Mouse (Mus musculus): ENCODE measurements around the gene Nod2.
A peak's percentile ranks its signal among the peaks of the same experiment; 100 is the strongest.

Gene Nod2

DNA sequence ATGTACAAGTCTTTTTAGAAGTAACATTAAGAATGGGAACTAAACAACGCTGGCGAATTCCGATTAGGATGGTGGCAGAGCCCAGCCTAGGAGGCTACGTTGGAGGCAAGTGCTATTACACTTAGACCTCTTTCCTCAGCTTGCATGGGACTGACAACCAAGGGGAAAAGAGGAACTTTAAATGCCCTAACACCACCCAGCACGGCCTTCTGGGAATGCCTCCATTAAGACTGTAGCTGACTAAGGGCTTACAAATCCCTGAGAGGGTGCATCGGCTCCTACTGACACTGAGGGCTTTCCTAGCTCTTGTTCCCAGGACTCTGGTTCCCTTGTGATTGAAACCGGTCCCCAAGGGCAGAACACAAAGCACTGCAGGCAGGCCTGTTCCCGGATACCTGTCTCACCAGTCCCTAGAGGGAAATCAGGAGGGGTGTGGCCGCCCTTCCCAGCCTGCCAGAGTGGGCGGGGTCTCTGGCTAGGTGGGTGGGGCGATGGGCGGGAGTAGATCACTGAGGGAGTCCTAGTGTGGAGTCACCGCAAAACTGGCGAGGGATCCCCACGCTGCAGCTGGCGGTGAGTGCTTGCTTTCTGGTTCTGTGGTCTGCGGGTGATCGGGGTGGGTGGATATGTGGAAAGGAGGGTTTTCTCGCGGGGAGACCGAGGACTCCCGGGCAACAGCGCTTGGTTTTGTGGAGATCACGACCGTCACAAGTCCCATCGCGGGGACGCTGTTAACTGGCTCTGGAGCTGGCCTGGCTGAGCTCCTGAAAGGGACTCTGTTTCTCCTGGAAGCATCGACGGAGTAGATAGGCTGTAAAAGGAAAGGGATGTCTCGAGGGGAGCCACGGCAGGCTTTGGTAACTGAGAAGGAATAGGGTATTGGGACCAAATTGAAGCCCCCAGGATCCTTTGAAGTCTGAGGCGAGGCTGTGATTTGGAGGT is at the start of gene Nod2:
Gene Nod2, plus strand, starts transcription at position 479 of the 942 bp plus-strand sequence.
- peak; percentile 89 for DNase-seq (ENCODE audit: extremely low read depth, insufficient read length, low spot score)

DNA sequence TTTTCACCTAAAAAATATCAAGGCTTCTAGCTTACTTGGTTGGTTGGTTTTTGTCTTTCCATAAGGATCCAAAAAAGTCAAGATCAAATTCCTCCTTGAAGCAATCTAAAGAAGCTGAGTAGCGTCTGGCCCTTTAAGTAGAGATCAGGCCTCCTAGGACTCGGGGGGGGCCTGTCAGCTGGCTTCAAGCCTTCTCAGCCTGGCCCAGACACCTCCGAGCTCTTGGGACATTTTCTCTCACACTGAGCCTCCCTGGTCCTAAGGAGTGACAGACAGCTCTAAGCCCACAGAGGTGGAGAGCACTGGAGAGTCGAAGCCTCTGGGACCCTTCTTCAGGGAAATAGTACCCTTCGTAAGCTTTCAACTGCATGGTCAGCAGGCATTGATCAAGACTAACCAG is 48.5 kb upstream of the Nod2 start:
- DNase-seq (ENCODE audit: extremely low read depth, insufficient read length, low spot score) = no peak

DNA sequence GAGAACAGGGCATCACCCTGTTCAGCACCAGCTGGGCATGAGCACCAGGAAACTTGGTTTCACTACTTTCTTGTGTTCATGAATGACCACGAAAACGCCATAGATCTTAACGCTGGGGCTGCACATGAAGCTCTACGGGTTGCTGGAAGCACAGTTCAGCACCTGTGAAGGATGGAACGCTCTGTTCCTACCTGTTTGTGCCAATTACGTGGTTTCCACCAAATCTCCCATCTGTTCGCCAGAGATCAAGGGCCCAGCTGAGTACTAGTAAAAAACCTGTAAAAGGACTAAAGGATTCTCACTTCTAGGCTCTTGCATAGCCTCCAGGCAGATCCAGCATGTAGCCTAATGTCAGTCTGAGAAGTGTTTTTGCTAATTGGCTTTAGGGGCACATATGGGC is 47.6 kb upstream of the Nod2 start:
- DNase-seq (ENCODE audit: extremely low read depth, insufficient read length, low spot score) = no peak

DNA sequence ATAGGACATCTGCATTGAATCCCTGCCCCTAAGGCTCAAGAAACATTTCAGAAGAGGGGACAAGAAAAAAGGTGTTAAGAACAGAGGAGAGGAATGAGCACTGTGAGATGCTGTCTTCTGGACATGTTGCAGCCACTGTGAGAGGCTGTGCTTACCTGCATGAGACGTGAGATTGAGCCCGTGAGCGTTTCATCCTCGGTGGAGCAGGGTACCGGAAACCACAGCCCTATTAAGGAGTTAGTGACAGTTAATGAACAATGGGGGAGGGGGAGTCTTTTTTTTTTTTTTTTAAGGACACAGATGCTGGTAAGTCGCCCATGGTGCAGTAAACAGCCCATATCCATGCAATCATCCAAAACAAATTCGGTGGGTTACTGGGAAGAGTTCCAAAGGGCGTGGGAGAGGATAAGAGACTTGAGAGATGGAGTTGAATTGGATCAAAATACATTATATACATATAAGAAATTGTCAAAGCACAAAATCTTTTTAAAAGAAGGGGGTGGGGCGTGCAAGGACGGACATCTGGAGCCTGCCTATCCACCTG is 43.6 kb upstream of the Nod2 start:
- no peak for DNase-seq (ENCODE audit: extremely low read depth, insufficient read length, low spot score)

DNA sequence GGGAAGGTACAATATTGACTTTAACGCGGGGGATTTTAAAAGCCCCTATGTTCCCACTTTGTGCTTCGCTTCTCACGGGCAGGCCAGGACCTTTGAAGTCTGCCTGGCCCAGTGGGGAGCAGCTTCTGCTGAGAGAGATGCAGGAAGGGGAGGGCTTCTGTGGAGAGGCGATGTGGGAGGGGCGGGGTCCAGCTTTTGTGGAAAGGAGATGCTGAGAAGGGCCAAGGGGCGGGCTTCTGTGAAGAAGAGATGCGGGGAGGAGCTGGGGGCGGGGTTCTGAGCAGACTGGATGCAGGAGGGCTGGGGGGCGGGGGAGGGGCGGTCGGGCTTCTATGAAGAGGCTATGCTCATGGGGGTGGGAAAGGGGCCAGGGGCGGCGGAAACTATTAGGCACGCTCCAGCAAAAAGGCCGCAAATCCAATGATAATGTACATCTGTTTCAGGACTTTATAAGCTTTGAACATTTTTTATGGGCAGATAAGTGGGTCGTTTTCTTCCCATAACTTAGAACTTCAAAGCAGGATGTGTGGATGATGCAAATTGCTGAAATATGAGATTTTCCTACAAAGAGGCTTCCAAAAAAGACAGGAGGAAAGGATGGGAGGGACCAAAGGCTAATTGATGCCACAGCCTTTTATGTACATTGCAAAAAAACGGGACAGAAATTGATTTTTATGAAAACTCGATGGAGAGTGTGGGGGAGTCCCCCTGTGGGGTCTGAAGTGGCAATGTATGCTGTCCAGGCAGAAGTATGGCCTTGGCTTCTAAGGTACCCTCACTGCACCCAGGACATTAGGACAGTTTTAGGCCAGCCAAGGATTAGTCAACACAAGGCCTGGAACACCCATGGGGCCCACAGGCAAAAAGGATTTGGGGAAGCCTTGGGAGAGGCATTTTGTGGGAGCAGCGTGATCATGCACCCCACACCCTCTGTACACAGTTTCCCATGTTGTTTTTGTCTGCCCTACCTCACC is 42.8 kb upstream of the Nod2 start:
- no peak for DNase-seq (ENCODE audit: extremely low read depth, insufficient read length, low spot score)

DNA sequence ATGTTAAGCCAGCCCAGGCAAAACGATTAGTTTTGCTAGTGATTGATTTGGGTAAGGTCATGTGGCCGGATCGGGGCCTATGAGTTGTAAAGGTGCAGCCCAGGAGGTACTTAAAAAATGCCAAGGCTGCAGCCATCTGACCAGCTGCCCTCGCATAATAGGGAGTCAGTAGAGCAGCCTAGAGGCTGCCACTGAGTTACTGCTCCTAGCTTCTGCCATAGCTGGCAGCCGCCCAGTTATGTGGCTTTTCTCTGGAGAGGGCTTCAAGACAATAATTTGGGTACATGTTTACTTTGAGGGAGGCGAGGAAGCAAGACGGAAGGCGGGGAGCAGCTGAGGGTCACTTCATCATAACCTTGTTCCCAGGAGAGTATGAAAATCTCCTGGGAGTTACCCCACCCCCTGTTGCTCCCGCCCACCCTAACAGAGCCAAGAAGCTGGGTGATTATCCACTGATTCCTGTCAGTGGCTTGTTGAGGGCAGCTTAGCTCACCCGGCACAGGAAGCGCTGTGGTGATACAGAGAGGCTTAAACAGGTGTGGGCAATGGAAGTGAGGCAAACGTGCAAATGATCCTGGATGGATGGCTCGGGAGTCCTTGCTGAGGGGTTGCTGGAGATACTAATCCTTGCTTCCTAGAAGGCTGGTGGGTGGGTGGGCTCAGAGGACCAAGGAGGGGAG is 41.6 kb upstream of the Nod2 start:
- DNase-seq (ENCODE audit: extremely low read depth, insufficient read length, low spot score) = peak; percentile 28

DNA sequence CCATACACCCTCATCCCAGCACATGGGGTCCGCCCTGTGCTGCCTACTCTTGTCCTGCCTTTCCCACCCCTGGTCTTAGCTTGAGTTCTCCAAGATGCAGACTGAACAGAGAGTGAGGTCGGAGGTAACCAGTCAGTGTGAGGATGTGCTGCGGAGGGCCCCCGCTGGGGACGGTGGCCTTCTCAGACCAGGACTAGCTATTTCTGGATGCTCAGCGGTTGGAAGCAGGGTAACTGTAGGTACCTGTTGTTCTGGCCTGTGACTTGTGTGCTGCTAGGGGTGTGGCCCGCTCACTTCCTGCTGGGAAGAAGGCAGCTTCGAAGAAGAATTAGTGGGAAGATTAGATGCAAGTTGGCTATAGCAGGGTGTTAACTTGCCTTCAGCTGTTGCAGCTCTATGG is 38.1 kb upstream of the Nod2 start:
- DNase-seq (ENCODE audit: extremely low read depth, insufficient read length, low spot score) = no peak

DNA sequence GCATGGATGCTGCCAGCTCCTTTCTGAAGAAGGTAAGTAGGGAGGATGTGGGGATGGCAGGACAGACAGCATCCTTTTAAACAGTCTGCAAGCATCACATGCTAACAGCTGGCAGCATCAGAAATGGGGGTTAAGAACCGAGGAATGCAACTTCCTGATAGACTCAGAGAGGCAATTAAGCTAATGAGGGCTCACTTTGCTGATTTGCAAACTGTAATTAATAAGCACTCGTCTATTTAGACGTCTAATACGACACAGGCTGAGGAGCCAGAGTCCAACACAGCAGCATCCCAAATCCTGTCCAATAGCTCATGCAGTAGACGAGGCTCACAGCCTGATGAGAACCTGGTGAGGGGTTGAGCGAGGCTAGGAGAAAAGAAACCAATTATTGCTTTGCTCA is 36.8 kb upstream of the Nod2 start:
- no peak for DNase-seq (ENCODE audit: extremely low read depth, insufficient read length, low spot score)

DNA sequence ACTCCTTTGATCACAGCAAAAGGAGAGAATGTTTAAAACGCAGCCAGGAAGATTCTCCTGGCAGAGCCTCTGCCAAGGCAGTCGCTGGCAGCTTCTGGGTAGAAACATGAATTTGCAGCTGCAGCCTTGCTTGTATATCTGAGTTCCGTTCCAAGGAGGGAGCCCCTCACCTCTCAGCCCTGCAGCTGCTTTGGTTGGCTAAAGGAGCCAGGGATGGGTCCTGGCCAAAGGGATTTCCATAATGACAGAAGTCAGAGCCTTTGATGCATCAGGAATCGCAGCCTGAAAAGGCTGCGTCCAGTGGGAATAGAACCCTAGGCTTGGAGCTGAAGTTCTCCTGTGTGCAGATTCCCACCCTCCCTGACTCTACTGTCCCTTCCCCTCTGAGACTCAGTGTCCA is 32.1 kb upstream of the Nod2 start:
- DNase-seq (ENCODE audit: extremely low read depth, insufficient read length, low spot score) = no peak

DNA sequence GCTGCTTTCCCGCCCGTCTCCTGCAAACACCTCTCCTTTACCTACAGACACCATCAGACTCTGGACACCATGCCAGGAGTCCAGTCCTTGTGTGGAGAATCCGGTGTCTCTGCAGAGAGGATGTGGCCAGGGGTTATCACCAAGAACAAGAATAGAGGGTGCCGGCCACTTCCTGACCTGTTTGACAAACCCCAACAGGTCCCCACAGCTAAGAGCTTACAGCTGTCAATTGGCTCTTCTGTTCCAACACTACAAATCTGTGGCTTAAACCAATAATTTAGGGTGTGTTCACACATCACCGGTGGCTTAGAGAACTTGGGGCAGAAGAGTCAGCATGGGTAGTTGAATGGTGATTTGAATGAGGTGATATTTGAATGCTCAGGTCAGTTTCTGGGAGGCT is 28.5 kb upstream of the Nod2 start:
- DNase-seq (ENCODE audit: extremely low read depth, insufficient read length, low spot score) = no peak

DNA sequence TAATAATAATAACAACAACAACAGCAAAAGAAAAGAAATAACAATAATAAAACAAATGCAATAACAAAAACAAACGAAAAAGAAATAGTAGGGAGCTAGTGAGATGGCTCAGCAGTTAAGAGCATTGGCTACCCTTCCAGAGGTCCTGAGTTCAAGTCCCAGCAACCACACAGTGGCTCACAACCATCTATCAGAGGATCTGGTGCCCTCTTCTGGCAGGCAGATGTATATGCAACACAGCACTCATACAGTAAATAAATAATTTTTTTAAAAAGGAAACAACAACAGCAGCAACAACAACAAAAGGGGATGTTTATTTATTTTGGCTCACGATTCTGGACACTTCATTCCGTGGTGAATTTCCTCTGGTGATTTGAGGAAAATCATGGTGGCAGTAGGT is 27.6 kb upstream of the Nod2 start:
- DNase-seq (ENCODE audit: extremely low read depth, insufficient read length, low spot score) = no peak

DNA sequence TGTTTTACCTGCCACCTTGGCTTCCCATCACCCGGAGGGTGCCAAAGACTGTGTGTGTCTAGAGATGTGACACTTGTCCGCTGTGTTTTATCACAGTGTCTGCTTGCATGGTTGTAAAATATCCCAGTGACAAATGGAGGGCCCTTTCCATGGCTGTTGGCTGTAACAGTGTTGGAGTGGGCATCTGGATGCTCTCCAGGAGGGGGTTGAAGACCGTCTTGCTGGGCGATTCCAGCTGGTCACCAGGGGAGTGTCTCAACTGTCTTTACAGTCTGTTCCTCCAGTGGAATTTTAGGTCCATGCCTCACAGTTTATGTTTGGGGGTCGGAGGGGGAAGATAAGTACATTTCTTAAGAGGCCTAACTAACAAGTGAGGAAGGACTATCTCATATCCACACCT is 26.2 kb upstream of the Nod2 start:
- no peak for DNase-seq (ENCODE audit: extremely low read depth, insufficient read length, low spot score)

DNA sequence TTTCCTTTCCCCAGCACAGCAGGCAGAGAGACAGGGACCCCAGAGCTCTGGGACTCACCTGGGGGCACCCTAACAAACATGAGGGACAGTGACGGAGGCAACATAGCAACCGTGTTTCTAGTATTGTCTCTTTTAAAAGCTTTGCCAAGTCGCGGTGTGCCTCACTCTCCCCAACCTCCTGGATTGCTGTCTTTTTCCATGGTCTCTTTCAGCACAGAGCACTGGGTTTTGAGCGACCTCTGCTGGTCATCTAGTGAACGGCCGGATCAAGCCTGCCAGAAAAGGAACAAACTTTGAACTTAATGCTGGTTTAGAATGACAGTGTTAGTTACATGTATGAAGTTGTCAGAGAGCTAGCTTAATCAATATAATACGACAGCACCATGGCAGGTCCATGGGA is 25.7 kb upstream of the Nod2 start:
- no peak for DNase-seq (ENCODE audit: extremely low read depth, insufficient read length, low spot score)

DNA sequence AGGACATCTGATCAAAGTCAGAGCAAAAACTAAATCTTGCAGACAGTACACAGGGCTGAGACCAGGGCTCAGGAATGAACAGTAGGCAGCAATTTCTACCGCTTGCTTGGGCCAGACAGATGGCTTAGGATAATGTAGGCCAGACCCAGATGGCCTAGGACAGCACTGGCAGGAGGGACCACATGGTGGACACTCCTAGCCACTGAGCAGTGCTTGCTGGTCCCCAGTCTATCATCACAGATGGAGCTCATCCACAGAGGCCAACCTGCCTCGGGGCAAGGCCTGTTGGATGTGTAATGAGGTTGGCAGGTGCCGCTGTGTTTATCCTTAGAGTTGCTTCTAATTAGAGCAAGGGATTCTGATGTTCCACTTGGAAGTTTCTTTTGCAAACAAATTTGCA is 23.8 kb upstream of the Nod2 start:
- no peak for DNase-seq (ENCODE audit: extremely low read depth, insufficient read length, low spot score)

DNA sequence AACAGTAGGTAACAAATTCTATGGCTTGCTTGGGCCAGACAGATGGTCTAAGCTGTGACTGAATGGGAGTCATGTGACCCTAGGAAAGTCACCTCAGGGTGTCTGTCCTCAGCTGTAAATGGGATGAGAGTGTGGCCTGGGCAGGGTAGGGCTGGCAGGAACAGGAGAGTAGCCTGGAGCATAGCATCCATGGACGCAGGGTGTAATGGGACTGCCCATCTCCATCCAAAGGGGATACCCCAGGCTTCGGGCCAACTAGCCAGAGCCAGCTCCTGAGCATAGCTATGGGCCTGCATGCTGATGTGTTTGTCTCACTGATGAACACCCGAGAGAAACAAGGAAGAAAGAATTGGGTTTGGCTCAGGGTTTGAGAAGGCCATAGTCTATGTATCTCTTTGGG is 22.8 kb upstream of the Nod2 start:
- DNase-seq (ENCODE audit: extremely low read depth, insufficient read length, low spot score) = no peak

DNA sequence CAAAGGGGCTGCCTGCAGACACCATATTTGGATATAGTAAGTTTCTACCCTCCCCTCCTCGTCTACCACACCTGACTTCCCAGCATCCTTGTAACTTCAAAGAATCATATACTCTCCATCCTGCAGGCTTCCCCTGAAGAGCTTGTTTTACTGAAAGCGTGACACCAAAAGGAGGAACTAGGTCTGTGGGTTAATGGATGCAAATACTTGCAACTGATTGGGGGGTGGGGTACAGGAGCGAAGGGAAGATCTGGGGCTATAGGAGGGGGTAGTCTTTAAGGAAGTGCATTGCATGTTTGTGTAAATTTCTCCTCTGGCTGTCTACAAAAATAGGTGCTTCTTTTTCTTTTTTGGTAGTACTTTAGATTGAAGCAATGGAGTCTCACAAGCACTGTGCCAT is 20.7 kb upstream of the Nod2 start:
- no peak for DNase-seq (ENCODE audit: extremely low read depth, insufficient read length, low spot score)

DNA sequence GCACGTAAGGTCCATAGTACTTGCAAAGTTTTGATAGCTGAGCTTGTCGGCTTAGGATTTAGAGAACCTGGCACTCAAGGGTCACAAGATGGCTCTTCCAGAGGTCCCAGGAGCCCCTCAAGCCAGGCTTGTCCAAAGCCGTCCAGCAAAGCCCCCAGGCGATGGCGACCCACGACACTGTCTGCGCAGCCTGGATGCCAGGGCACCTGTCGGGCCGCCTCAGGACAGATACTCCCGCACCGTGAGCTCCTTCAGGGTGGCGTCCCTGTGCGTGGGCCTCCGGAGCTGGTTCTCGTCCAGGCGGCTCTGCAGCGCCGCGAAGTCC is 20.2 kb upstream of the Nod2 start:
- DNase-seq (ENCODE audit: extremely low read depth, insufficient read length, low spot score) = no peak

DNA sequence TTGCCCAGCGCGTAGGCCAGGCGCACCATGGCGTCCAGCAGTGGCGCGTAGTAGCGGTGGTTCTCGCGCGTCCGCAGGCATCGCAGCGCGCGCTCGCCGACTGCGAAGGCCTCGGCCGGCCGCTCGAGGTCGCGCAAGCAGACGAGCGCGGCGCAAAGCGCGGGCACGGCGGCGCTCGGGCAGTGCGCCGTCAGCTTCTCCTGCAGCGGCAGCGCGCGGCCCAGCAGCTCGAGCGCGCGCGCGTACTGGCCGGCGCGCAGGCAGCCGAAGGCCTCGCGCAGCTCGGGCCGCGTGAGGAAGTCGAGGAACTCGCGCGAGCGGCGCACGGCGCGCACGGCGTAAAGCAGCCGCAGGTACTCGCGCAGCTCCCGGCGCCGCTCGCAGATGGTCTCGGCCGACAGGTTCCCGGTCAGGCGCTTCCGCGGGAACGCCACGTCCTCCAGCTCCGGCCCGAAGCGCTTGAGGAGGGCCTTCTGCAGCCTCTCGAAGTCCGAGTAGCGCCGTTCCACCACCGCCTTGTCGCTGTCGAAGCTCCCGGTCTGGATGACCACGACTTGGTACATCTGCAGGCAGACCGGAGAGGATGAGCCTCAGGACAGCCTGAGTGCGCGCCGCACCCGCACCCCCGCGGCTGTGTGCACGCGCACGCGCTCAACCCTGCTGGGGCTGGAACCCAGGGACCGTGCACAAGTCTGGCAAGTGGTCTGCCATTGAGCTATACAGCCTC is 19.7 kb upstream of the Nod2 start:
- no peak for DNase-seq (ENCODE audit: extremely low read depth, insufficient read length, low spot score)

DNA sequence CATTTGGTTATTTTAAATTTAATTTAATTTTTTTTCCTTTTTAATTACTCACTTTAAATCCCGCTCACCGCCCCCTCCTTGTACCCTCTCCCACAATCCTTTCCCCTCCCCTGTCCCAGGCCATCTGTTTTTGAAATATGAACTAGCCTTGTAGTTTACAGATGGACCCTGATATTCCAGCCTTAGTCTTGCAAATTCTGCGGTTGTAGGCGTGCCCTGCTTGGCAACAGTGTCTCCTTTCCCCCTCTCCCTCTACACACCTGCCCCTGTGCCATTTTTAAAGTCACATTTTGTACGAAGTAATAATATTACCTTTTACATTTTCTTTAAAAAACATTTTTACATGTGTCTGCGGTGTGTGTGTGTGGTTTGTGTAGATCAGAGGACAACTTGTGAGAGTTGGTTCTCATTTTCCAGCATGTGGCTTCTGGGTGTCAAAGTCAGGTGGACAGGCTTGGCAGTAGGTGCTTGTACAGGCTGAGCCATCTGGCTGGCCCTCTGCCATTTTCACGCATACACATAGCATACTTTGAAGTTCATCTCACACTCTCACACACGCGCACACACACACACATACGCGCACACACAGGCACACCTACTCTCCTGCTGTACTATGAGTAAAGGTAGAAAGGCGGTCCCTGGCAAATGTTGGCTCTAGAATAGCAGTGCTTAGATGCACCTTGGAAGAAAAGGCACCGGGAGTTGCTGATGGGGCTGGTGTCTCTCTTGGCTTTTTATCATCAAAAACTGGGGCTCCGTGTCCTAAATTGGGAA is 18.9 kb upstream of the Nod2 start:
- DNase-seq (ENCODE audit: extremely low read depth, insufficient read length, low spot score) = no peak

DNA sequence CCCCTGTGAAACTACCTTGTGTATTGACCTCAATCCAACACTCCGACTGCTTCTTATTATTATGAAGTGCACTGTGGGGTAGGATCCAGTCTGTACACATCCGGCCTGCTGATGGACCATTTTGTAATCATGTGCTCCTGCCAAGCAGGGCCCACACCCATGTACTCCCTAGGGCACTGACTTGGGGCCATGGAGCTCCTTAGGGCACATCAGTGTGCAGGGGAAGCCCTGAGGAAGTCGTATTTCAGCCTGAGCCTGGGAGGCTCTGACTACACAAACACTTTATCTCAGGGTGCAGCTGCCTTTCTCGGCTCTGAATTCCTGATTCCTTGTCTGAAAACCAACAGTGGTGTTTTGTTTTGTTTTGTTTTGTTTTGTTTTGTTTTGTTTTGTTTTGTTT is 16.9 kb upstream of the Nod2 start:
- no peak for DNase-seq (ENCODE audit: extremely low read depth, insufficient read length, low spot score)
